Mouse (Mus musculus): ENCODE data around the gene Slc15a5.
A peak's percentile ranks its signal among the peaks of the same experiment; 100 is the strongest.

Slc15a5 gene

DNA sequence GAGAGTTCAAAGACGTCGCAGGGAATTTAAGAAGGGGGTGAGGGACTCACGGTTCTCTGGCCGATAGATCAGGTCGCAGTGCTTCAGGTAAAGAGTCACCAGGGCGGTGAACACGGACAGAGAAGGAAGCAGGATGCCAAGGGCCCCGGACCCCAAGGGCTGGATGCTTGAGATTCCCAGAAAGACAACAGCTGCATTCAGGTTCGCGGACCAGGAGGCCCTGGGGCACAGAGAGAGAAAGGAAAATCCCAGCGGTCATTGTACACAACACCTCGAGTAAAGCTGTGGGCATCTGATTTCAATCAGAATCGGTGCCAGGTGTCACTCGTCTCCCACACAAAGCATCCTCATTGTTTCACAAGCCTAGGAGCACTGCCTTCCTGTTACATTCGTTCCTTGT lies 24.1 kb downstream of the Slc15a5 start:
- no peak for DNase-seq (ENCODE audit: low read depth)

DNA sequence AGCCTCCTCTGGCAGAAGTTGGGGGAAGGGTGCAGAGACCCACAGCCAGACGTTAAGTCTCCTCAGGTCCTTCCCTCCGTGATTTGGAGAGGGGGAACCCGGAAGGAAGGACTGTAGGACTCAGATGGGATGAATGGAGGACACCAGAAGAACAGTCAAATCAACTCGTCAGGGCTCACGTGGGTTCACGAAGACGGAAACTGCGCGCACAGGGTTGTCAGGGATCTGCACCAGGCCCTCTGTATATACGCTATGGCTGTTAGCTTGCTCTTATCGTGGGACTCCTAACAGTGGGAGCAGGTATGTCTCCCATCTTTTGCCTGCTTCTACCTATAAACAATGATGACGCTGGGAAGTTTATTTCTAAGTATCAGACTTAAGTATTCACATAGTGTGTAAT lies 24.8 kb downstream of the Slc15a5 start:
- DNase-seq (ENCODE audit: low read depth): no peak

DNA sequence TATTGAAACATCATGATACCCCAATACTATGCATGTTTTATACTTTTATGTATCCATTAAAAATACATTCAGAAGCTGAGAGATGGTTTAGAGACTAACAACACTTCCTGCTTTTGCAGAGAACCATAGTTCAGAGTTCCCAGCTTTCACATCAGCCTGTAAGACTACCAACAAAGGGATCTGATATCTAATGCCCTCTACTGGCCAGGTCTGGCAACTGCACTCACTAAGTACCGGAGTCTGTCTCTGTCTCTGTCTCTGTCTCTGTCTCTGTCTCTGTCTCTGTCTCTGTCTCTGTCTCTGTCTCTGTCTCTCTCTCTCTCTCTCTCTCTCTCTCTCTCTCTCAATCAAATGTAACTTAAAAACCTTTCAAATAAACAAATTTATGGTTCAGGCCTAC lies 25.6 kb downstream of the Slc15a5 start:
- peak; percentile 52 for DNase-seq (ENCODE audit: low read depth)

DNA sequence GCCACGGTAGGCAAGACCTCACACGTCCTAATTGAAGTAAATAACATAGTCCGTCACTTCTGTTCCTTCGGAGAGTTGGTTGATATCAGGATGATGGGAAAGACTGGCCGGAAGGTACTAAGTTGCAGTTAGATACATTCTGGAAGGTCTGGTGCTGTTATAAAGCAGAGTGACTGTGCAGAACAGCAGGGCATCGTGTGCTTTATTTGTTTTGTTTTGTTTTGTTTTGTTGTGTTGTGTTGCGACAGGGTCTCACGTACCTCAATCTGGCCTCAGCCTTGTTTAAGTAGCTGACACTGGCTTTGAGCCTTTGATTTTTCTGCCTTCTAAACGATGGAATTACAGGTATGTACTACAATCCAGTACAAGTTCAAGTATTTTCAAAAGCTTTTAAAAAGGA lies 26.0 kb downstream of the Slc15a5 start:
- no peak for DNase-seq (ENCODE audit: low read depth)

- no peak for DNase-seq (ENCODE audit: low read depth)
These were observed 34.4 kb downstream of the Slc15a5 start for GRCm38 (mm10) chr6:138045364-138045763.

DNA sequence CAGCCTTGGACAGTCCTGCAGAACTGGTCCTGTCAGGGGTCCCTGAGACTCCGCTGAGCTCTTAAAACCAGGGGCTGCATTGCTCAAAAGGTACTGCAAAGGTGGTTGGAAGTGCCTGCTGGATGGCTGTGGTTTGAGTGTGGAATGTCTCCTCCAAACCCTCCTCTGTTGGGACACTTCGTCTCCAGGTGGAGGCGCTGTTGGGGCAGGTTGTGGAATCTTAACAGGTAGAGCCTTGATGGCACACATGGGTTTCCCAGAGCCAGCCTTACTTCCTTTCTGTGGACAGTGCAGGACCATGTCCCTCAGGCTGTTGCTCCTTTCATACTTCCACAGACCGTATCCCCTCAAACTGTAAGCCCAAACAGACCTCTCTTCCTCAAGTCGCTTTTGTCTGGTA lies 36.8 kb downstream of the Slc15a5 start:
- no peak for DNase-seq (ENCODE audit: low read depth)

DNA sequence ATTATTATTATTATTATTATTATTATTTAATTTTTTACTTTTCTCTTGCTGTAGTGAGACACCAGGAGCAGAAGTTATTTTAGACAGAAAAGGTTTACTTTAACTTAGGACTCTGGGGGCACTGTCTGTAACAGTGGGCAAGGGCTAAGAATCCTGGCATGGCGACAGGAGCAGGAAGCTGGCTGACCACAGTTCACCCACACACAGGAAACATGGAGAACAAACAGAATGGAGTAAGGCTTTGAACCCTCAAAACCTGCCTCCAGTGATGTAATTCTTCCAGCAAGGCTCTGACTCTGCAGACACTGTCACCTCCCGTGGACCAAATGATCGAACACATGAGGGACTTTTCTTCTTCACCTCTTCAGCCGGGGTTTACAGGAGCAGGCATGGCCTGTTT lies 37.9 kb downstream of the Slc15a5 start:
- DNase-seq (ENCODE audit: low read depth): peak; percentile 5

DNA sequence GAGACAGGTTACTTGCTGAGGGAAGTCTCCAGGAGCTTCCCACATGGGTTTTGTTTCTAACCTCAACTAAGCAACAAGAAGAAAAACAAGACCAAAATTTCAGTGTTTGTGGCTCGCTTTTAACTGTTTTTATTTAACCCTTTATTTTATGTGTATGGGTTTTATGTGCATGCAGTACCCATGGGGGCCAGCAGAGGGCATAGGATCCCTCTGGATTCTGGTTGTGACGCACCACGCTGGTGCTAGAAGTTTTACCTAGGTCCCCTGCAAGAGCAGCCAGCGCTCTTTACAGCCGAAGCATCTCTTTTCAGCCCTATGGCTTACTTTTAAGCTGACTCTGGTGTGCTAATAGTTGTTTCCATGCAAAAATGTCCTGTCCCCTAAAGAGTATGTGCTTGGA lies 42.1 kb downstream of the Slc15a5 start:
- no peak for DNase-seq (ENCODE audit: low read depth)

DNA sequence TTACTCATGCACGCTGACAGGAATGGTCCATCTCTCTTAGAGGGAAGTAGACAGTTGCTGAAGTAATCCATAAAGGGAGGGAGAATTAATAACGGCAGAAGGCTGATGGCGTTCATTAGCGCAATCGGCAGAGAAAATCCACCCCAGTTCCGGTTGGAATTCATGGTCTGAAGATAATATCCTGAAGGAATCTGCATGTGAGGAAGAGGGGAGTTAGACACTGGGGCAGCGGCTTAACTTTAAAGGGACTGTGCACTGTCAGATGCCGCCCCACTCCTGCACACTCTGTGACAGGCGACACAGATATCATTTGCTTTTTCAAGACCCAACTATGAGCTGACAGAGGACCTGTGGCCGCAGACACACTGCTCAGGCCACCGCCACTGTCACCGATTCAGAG lies 42.8 kb downstream of the Slc15a5 start:
- DNase-seq (ENCODE audit: low read depth): no peak

- peak; percentile 6 for DNase-seq (ENCODE audit: low read depth)
These were observed 62.8 kb downstream of the Slc15a5 start for GRCm38 (mm10) chr6:138016898-138017297.

GRCm38 (mm10) chr6:138014976-138015674 lies 64.6 kb downstream of the Slc15a5 start:
- DNase-seq (ENCODE audit: low read depth): no peak

- no peak for DNase-seq (ENCODE audit: low read depth)
These were observed 67.8 kb downstream of the Slc15a5 start for GRCm38 (mm10) chr6:138011955-138012354.

- DNase-seq (ENCODE audit: low read depth): no peak
These were observed 72.0 kb downstream of the Slc15a5 start for GRCm38 (mm10) chr6:138007705-138008104.

GRCm38 (mm10) chr6:138006525-138007251 lies 73.0 kb downstream of the Slc15a5 start:
- no peak for DNase-seq (ENCODE audit: low read depth)

DNA sequence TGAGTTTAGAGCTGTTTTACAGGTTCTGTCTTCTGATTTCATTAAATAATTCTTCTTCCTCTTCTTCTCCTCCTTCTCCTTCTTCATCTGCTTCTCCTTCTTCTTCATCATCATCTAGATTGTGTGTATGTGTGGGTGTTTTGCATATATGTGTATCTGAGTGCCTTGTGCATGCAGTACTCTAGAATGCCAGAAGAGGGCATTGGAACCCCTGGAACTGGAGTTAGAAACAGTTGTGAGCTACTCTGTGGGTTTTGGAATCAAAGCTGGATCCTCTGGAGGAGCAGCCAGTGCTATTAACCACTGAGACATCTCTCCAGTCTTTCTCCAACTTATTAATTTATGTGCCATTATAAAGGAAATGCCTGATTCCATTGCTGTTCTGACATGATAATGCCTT lies 89.9 kb downstream of the Slc15a5 start:
- DNase-seq (ENCODE audit: low read depth): peak; percentile 20

DNA sequence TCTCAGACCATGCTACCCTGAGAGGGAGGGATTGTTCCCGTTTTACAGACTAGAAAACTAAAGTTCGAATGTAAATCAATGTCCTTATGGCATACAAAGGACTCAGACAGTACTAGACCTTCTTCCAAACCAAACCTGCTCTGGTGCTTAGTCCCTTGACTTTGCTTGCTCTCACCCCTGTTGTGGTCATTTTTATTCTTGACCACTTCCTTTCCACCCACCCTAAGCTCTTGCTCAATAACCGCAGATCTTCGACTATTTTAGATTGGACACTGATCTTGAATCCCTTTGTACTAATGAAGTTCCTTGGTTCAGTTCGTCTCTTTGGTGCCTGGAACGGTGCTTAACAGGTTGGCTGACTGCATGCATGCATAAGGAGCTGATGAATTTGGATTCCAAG lies 94.5 kb downstream of the Slc15a5 start:
- DNase-seq (ENCODE audit: low read depth): peak; percentile 71

DNA sequence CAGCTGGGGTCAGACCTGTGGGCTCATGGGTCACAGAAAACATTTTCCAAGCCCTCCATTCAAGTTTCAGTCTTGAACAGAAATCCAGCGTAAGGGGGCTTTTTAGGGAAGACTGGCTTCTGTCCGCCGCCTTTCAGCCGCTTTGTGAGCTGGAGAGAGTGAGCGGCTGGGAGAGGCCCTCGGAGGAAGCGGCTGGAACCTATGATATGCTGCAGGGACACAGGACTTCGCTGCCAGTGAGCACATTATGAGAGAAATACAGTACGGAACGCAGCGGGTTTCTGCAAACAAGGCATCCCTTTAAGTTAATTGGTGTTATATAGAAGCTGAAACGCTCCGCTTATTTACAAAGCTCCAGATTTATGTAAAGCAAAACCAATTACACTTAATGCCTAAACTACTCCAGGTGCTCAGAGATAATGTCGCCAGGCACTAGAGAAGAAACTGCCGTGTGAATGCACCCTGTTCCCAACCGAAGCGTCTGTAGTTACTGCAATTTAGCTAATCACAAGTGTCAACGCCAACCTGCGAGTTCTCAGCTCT lies 97.5 kb downstream of the Slc15a5 start:
- DNase-seq (ENCODE audit: low read depth): no peak

DNA sequence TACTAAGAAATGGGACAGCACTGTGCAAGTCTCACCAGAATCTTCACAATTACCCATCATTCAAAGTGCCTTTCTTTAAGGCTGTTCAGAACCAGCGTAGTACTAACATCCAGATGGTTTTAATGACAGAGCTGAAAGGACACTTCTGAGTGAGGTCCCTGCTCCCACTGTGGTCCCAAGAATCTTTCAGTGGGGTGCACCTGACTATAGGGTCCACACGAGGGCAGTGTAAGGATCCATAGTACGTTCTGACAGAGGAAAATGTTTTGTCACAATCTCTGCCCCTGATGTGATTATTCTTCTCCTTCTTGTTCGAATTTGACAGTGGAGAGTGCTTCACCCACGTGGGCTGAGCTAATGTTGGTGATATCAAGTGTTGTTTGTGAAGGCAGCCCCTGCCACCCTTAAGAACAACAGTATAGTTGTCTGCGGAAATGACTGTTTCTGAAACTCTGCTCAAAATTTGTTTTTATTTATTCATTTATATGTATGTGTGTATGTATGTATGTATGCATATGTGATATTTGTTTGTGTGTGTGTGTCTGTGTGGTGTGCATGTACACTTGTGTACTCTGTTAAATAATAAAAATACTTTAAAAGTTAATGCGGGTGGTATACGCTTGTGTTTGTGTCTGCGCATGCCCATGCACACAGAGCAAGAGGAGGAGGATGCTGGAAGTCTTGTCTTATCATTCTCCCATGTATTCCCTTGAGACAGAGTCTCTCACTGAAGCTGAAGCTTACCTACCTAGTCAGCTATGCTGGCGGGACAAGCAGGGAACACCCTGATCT lies 98.6 kb downstream of the Slc15a5 start:
- no peak for DNase-seq (ENCODE audit: low read depth)

GRCm38 (mm10) chr6:137980413-137980812 lies 99.3 kb downstream of the Slc15a5 start:
- no peak for DNase-seq (ENCODE audit: low read depth)

DNA sequence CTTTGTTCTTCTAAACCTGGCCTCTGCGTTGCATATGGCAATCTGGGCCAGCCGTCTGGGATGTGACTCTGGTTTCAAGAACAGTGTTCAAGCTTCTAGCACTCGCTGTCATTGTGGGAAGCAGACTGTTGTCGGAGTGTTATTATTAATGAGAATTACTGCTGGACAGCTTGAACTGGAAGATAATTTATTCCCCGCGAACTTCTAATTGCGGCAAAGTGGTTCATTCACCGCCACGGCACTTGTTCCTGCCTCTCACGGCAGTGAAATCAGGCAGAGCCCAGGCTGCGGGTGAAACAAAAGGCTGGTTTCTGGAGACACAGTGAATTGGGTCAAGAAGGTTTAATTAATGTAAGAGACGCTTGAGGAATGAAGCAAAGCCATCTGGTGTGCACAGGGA lies 99.9 kb downstream of the Slc15a5 start:
- no peak for DNase-seq (ENCODE audit: low read depth)

DNA sequence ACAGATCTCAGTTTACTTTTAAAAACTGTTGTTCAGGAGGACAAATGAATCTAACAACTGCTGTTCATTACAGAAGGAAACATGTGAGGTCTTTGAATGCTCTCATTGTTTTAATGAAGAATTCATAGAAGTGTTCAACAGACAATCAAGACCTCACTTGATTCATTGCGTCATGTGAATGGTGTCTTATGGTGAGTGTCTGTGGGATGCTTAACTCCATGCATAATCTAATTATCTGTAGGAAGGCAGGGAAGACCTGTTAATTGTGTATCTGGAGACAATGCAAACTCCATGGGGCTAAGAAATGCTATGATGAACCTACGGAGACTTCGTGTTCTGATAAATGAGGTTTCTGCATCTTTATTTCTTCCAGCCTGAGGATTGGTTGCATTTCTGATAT lies 103.7 kb downstream of the Slc15a5 start:
- DNase-seq (ENCODE audit: low read depth): no peak

- no peak for DNase-seq (ENCODE audit: low read depth)
These were observed 116.0 kb downstream of the Slc15a5 start for GRCm38 (mm10) chr6:137963703-137964102.

DNA sequence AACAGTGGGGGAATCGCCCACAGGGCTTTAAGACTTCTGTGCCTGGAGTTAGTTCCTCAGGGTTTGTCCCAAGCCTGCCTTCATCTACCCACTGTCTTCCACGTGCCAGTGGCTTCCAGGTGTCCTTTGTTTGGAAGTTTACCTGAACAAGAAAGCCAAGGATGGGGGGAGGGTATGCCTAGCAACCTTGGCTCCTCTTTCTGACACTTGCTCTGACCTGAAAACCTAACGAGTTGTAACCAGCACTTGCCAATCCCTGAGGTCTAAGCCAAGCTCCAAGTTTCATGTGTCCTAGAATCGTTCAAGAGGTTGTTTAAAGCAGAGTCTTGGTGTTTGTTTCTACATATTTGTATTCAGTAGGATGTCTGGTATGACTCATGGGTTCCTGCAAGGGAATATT lies 116.9 kb downstream of the Slc15a5 start:
- DNase-seq (ENCODE audit: low read depth): no peak

Data from 416B (cell line).